Mouse (Mus musculus) kidney, adult 18-20 months (tissue): ENCODE results near the gene Npr1.
A peak's percentile ranks its signal among the peaks of the same experiment; 100 is the strongest.

Experiments used
- DNase-seq: peaks from one replicate; pipeline ENCODE4 v3.0.0; 2021

Npr1 gene

GRCm38 (mm10) chr3:90465686-90466310 is at the start of gene Npr1:
Gene Npr1 (minus strand): TSS chr3:90465866.
- peak; percentile 52 for DNase-seq

- peak; percentile 55 for DNase-seq
Measured at GRCm38 (mm10) chr3:90515242-90515641, 49.6 kb upstream of the Npr1 start.

- peak; percentile 77 for DNase-seq
Measured at GRCm38 (mm10) chr3:90514691-90515090, 49.0 kb upstream of the Npr1 start.

GRCm38 (mm10) chr3:90513796-90514590 is 48.3 kb upstream of the Npr1 start, which contains the start of the genes S100a1 and S100a13:
Gene S100a1 (minus strand): TSS chr3:90514392.
Gene S100a13 (plus strand): TSS chr3:90514435.
- DNase-seq: peak; percentile 86

GRCm38 (mm10) chr3:90512948-90513642 is 47.4 kb upstream of the Npr1 start:
- DNase-seq: no peak

GRCm38 (mm10) chr3:90512276-90512675 is 46.6 kb upstream of the Npr1 start:
- no peak for DNase-seq

- no peak for DNase-seq
Measured at GRCm38 (mm10) chr3:90509747-90510123, 44.1 kb upstream of the Npr1 start.

GRCm38 (mm10) chr3:90508950-90509746 is 43.5 kb upstream of the Npr1 start, which contains the start of gene Chtop:
Gene Chtop (minus strand): TSS chr3:90509498.
- DNase-seq: peak; percentile 100

- DNase-seq: no peak
Measured at GRCm38 (mm10) chr3:90508287-90508949, 42.8 kb upstream of the Npr1 start.

GRCm38 (mm10) chr3:90506362-90506761 is 40.7 kb upstream of the Npr1 start:
- no peak for DNase-seq

- no peak for DNase-seq
Measured at GRCm38 (mm10) chr3:90505216-90505615, 39.5 kb upstream of the Npr1 start.

GRCm38 (mm10) chr3:90503444-90503843 is 37.8 kb upstream of the Npr1 start:
- DNase-seq: no peak

GRCm38 (mm10) chr3:90497597-90497996 is 31.9 kb upstream of the Npr1 start:
- no peak for DNase-seq

- DNase-seq: no peak
Measured at GRCm38 (mm10) chr3:90495850-90496525, 30.3 kb upstream of the Npr1 start.

- no peak for DNase-seq
Measured at GRCm38 (mm10) chr3:90493831-90494540, 28.3 kb upstream of the Npr1 start.

- no peak for DNase-seq
Measured at GRCm38 (mm10) chr3:90491350-90491749, 25.7 kb upstream of the Npr1 start.

- DNase-seq: peak; percentile 99
Measured at GRCm38 (mm10) chr3:90490696-90491256, 25.1 kb upstream of the Npr1 start, which contains the start of gene Snapin. Gene Snapin (minus strand): TSS chr3:90491033.

GRCm38 (mm10) chr3:90488576-90488975 is 22.9 kb upstream of the Npr1 start:
- no peak for DNase-seq

GRCm38 (mm10) chr3:90486998-90487397 is 21.3 kb upstream of the Npr1 start:
- DNase-seq: no peak

- DNase-seq: peak; percentile 95
Measured at GRCm38 (mm10) chr3:90475831-90476611, 10.4 kb upstream of the Npr1 start, which contains the start of gene Ilf2. Gene Ilf2 (plus strand): TSS chr3:90476126.
